Mouse (Mus musculus) olfactory bulb, adult 2 months (tissue): ENCODE results near the gene Dhh. TPM values are rescaled to one million over a fixed set of nuclear protein-coding genes. Genes with fewer than 3 reads are reported as not detected.
A peak's percentile ranks its signal among the peaks of the same experiment; 100 is the strongest.
"Not testable (repeated sequence)": the region's sequence is repeated elsewhere in the genome, so short reads cannot be mapped to it uniquely, and the experiment has no call there.

Experiments used
- H3K27ac ChIP-seq: fragments of 200-500 bp; 2 replicates; pipeline ENCODE4 v1.5.1; 2012; ENCODE audit warnings: low read depth, low read length; ENCODE audit not compliant: insufficient read depth
- H3K4me1 ChIP-seq: fragments of 200-500 bp; 2 replicates; pipeline ENCODE4 v1.6.1; 2012; ENCODE audit warnings: low read length; ENCODE audit not compliant: control insufficient read depth, insufficient read depth
- H3K4me3 ChIP-seq: fragments of 200-500 bp; 2 replicates; pipeline ENCODE4 v1.5.1; 2012; ENCODE audit warnings: mild to moderate bottlenecking, low read depth, low read length, moderate library complexity; ENCODE audit not compliant: insufficient read depth
- CTCF ChIP-seq: fragments of 200-500 bp; IDR thresholded peaks from 2 replicates; pipeline ENCODE4 v1.5.1; 2012; ENCODE audit warnings: low read depth, mild to moderate bottlenecking, low read length, moderate library complexity; ENCODE audit not compliant: insufficient read depth
- POLR2A ChIP-seq: fragments of 200-500 bp; IDR thresholded peaks from 2 replicates; pipeline ENCODE4 v1.6.1; 2012; ENCODE audit warnings: mild to moderate bottlenecking, low read depth, low read length, moderate library complexity; ENCODE audit not compliant: insufficient read depth
- WGBS: fragments of 180-500 bp; shearing (Covaris S2); methylation state at CpG from one replicate; pipeline ENCODE4 v1.1.7; 2018; 5-methylcytosine and 5-hydroxymethylcytosine counted together
- polyA plus RNA-seq: library from polyadenylated mRNA; stranded (reverse); fragments of >200 nt; gene quantifications from 2 replicates; pipeline ENCODE4 v1.2.4, GENCODE M21; 2012; ENCODE audit warnings: low replicate concordance; ENCODE audit not compliant: missing spikeins, insufficient read depth, insufficient read length

The Dhh gene
- not detected in 2 replicates for polyA plus RNA-seq

DNA sequence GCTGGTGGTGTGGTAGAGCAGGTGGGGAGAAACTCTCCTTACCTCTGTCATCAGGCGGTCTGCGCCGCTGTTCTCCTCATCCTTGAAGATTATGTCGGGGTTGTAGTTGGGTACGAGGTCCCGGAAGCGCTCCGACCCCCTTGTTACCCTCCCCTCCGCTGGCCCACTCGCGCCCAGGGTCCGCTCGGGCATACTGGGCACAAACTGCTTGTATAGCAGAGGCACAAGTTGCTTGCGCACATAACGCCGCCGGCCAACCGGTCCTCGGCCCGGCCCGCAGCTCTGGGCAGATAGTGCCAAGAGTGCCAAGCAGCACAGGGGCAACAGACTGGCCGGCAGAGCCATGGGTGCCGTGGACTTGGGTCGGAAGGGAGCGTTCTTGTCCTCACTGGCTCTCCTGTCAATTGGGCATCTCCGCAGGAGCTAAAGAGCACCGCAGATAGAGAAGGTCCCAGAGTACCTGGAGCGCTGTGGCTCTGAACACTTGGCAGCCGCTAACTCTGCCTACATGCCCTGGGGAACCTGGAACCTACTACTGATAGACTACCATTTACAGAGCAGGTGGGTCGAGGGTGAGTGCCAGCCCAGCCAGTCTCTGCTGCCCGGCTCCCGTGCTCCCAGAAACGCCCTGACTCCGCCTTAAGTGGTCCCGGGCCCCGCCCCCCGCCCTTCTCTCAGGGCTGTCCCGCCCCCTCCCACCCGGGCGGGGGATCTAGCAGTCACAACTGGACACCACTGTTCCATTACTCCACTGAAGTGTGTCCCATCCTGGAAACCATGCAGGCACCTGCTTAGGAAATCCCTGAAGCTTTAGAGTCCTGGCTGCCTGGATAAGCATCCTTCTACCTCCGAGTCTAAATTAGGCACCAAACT lies at the start of gene Dhh:
Gene Dhh, minus strand, starts transcription at position 613 of the 873 bp plus-strand sequence.
- no peak for TF ChIP-seq POLR2A
- H3K4me3 ChIP-seq = no peak within 1 kb of the TSS
- WGBS = 3% methylated on average over 41 of the region's 41 CpGs
- no peak within 1 kb of the TSS for H3K27ac ChIP-seq
- H3K4me1 ChIP-seq = peaks cover 30% of the 10 kb centered on the region

GRCm38 (mm10) chr15:98947884-98948283 lies 49.5 kb upstream of the Dhh start:
- 60% methylated on average over 3 of the region's 3 CpGs for WGBS
- TF ChIP-seq CTCF = no peak
- no peak for TF ChIP-seq POLR2A
- Histone ChIP-seq H3K4me3 (no peak overlapping the region), H3K27ac (no peak overlapping the region), H3K4me1 (peaks cover 5% of the 10 kb centered on the region; the same call in 1 of the 2 replicates)

GRCm38 (mm10) chr15:98943133-98943532 lies 44.8 kb upstream of the Dhh start:
- TF ChIP-seq CTCF = no peak
- no peak for TF ChIP-seq POLR2A
- Histone ChIP-seq H3K27ac (no peak overlapping the region), H3K4me1 (peaks cover 6% of the 10 kb centered on the region), H3K4me3 (no peak overlapping the region)
- 85% methylated on average over 4 of the region's 4 CpGs for WGBS

GRCm38 (mm10) chr15:98942081-98942480 lies 43.7 kb upstream of the Dhh start:
- peaks cover 6% of the 10 kb centered on the region for H3K4me1 ChIP-seq
- H3K27ac ChIP-seq = no peak overlapping the region
- 72% methylated on average over 4 of the region's 4 CpGs for WGBS
- no peak for TF ChIP-seq POLR2A
- TF ChIP-seq CTCF = no peak
- no peak overlapping the region for H3K4me3 ChIP-seq

- 79% methylated on average over 2 of the region's 2 CpGs for WGBS
- TF ChIP-seq POLR2A (no peak), CTCF (no peak)
- H3K27ac ChIP-seq = no peak overlapping the region
- no peak overlapping the region for H3K4me3 ChIP-seq
- H3K4me1 ChIP-seq = peaks cover 6% of the 10 kb centered on the region
These were observed 43.2 kb upstream of the Dhh start for GRCm38 (mm10) chr15:98941539-98941938.

DNA sequence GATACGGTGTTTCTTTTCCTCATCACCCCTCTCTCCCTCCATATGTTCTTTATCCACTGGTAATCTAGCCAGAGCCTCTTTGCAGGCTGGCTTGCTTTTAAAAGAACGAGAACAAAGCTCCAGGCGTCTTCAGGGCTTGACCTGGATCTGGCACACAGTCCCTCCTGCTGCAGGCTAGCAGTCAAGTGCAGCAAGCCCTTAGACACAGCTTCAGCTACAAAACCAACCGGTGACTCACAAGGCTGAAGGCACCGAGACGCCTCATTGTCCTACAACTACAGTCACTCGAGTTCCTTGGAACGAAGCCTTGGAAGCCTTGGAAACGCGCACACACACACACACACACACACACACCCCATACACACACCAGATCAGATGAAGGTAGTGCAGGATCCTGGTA lies 42.5 kb upstream of the Dhh start:
- Histone ChIP-seq H3K4me1 (peaks cover 6% of the 10 kb centered on the region), H3K4me3 (no peak overlapping the region), H3K27ac (no peak overlapping the region)
- WGBS = 23% methylated on average over 10 of the region's 10 CpGs
- TF ChIP-seq POLR2A = no peak
- TF ChIP-seq CTCF = no peak

DNA sequence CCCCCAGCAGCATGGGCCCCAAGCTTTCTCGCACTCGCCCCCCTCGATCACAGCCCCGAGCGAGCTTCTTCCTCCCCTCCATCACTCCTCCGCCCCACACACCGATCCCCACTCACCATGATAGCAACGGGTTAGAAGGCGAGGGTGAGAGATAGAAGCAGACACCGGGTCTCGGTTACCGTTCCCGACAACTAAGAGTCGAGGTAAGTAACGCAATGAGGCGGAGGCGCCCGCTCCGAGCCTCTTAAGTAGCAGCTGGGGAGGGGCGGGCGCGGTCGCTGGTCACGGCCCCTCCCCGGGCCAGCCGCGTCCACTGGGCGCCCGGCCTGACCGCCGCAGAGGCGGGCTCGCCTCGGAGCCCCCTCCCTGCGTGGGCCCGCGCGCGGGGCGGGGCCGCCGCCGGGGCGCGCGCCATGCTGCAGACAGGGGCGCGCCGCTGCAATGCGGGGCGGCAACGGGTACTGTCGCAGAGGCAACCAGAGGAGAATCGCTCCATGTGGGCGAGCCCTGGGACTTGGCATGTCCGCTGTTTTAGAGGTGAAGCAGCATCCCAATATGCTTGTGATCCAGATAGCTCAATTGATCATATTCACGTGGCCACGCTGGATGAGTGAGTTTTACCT lies 36.0 kb upstream of the Dhh start, which contains the start of gene Tuba1b:
Gene Tuba1b, minus strand, starts transcription at position 349 of the 623 bp plus-strand sequence.
- under 1% methylated on average over 56 of the region's 58 CpGs for WGBS
- peaks cover 7% of the 10 kb centered on the region for H3K4me1 ChIP-seq
- H3K4me3 ChIP-seq = peak within 1 kb of the TSS; percentile 90
- H3K27ac ChIP-seq = peak within 1 kb of the TSS; percentile 96
- TF ChIP-seq POLR2A = peak; percentile 80
- no peak for TF ChIP-seq CTCF

DNA sequence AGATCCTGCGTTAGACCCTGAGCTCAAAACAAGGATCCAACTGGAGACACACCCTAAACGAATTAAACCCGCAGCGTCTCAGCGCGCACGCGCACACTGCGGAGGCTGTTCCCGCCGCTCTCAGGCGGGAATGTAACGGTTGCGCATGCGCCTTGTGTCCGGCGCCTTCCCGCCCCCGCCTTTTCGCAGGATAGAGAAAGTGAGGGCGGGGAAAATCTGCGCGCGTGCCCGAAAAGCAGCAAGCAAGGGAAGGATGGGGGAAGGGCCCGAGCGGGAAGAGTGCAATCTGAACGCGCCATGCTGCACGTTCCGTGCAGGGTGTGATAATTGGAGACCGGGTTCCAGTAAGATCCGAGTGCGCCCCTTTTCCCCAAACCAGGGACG lies 35.5 kb upstream of the Dhh start:
- peaks cover 7% of the 10 kb centered on the region for H3K4me1 ChIP-seq
- no peak for TF ChIP-seq POLR2A
- no peak for TF ChIP-seq CTCF
- WGBS = under 1% methylated on average over 35 of the region's 35 CpGs
- peak overlapping the region; percentile 90 for H3K4me3 ChIP-seq
- peak overlapping the region; percentile 96 for H3K27ac ChIP-seq

DNA sequence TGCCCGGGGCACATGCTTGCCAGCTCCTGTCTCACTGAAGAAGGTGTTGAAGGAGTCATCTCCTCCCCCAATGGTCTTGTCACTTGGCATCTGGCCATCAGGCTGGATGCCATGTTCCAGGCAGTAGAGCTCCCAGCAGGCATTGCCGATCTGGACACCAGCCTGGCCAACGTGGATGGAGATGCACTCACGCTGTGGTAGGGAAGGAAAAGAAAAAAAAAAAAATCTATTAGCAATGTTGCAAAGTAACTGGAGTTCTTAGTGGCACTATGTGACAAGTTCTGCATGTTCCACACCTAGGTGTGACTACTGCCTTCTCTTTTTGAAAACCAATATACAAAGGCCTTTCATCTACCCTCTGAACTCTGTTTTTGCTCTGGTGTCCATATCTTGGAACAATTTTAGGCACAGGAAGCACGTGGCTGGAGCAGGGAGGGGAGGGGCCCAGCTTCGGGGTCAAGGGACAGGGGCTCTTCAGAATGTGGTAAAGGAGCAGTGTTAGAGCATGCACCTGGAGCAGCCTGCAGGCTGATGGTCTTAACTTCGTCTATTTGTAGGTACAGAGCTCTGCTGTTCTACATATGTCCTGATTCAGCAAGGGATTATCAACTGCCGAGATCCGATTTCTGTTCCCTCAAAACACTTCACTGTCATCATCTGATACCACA lies 34.8 kb upstream of the Dhh start:
- WGBS = 3% methylated on average over 8 of the region's 9 CpGs
- not testable (repeated sequence) for H3K4me1 ChIP-seq

More for the DNA sequence above, 34.8 kb upstream of the Dhh start:
- peak overlapping the region; percentile 44 for H3K4me3 ChIP-seq
- peak overlapping the region; percentile 21; the same call in 1 of the 2 replicates for H3K27ac ChIP-seq
